Mouse (Mus musculus): ENCODE results near the gene Cnep1r1. TPM values are rescaled to one million over a fixed set of nuclear protein-coding genes. Genes with fewer than 3 reads are reported as not detected.

The Cnep1r1 gene
- polyA plus RNA-seq, 2 experiments = 18.3 to 20.8 TPM

- no peaks in the 10 kb centered on the region for H3K4me1 ChIP-seq (replicated peaks; ENCODE audit: control insufficient read depth in 2 of 2, insufficient read depth in 2 of 2, low read length in 1 of 2)
- H3K9me3 ChIP-seq (ENCODE audit: control insufficient read depth, low read length) = no peaks in the 10 kb centered on the region
- no peak for DNase-seq (ENCODE audit: low read depth in 3 of 3, low spot score in 3 of 3)
- H3K27ac ChIP-seq = no peak overlapping the region
- H3K36me3 ChIP-seq (replicated peaks; ENCODE audit: control insufficient read depth, insufficient read depth, low read depth) = no peaks in the 10 kb centered on the region
- 70% methylated on average over 4 of the region's 4 CpGs for WGBS (ENCODE audit: insufficient replicate concordance)
- no peak overlapping the region for H3K9ac ChIP-seq (replicated peaks)
- H3K4me2 ChIP-seq (ENCODE audit: low read depth) = no peak overlapping the region
- H3K4me3 ChIP-seq (ENCODE audit: insufficient read depth in 1 of 2, low read depth in 2 of 2, low read length in 2 of 2) = no peak overlapping the region
- ATAC-seq (ENCODE audit: insufficient read depth) = no peak
- no peak for TF ChIP-seq CTCF (IDR thresholded peaks at IDR 0.05; ENCODE audit: low read depth)
- no peak for TF ChIP-seq EP300 (IDR thresholded peaks at IDR 0.05; ENCODE audit: low read depth)
- no peaks in the 10 kb centered on the region for H3K27me3 ChIP-seq (ENCODE audit: control insufficient read depth, insufficient read depth, low read length)
These were observed 19.7 kb upstream of the Cnep1r1 start for GRCm38 (mm10) chr8:88098856-88099255.

GRCm38 (mm10) chr8:88099526-88099925, 19.0 kb upstream of the Cnep1r1 start:
- WGBS (ENCODE audit: insufficient replicate concordance) = 0% methylated on average over 1 of the region's 1 CpGs
- Histone ChIP-seq H3K27ac (no peak overlapping the region), H3K9me3 (ENCODE audit: control insufficient read depth, low read length) (no peaks in the 10 kb centered on the region), H3K4me1 (replicated peaks; ENCODE audit: control insufficient read depth in 2 of 2, insufficient read depth in 2 of 2, low read length in 1 of 2) (no peaks in the 10 kb centered on the region), H3K9ac (replicated peaks) (no peak overlapping the region), H3K36me3 (replicated peaks; ENCODE audit: control insufficient read depth, insufficient read depth, low read depth) (no peaks in the 10 kb centered on the region), H3K4me2 (ENCODE audit: low read depth) (no peak overlapping the region), H3K27me3 (ENCODE audit: control insufficient read depth, insufficient read depth, low read length) (no peaks in the 10 kb centered on the region), H3K4me3 (ENCODE audit: insufficient read depth in 1 of 2, low read depth in 2 of 2, low read length in 2 of 2) (no peak overlapping the region)
- ATAC-seq (ENCODE audit: insufficient read depth) = no peak
- no peak for TF ChIP-seq EP300 (IDR thresholded peaks at IDR 0.05; ENCODE audit: low read depth)
- peak; percentile 75 for TF ChIP-seq CTCF (IDR thresholded peaks at IDR 0.05; ENCODE audit: low read depth)
- peak; percentile 19 to 28 (median 20) for DNase-seq (ENCODE audit: low read depth in 3 of 3, low spot score in 3 of 3)

GRCm38 (mm10) chr8:88109241-88109640, 9.3 kb upstream of the Cnep1r1 start:
- no peak overlapping the region for H3K4me3 ChIP-seq (ENCODE audit: insufficient read depth in 1 of 2, low read depth in 2 of 2, low read length in 2 of 2)
- DNase-seq (ENCODE audit: low read depth in 3 of 3, low spot score in 3 of 3) (no peak), ATAC-seq (ENCODE audit: insufficient read depth) (no peak)
- no peak overlapping the region for H3K27ac ChIP-seq
- no peaks in the 10 kb centered on the region for H3K9me3 ChIP-seq (ENCODE audit: control insufficient read depth, low read length)
- H3K9ac ChIP-seq (replicated peaks) = no peak overlapping the region
- TF ChIP-seq EP300 (IDR thresholded peaks at IDR 0.05; ENCODE audit: low read depth) (no peak), CTCF (IDR thresholded peaks at IDR 0.05; ENCODE audit: low read depth) (no peak)
- no peaks in the 10 kb centered on the region for H3K36me3 ChIP-seq (replicated peaks; ENCODE audit: control insufficient read depth, insufficient read depth, low read depth)
- H3K27me3 ChIP-seq (ENCODE audit: control insufficient read depth, insufficient read depth, low read length) = no peaks in the 10 kb centered on the region
- H3K4me2 ChIP-seq (ENCODE audit: low read depth) = no peak overlapping the region
- H3K4me1 ChIP-seq (replicated peaks; ENCODE audit: control insufficient read depth in 2 of 2, insufficient read depth in 2 of 2, low read length in 1 of 2) = no peaks in the 10 kb centered on the region
- 67% methylated on average over 4 of the region's 4 CpGs for WGBS (ENCODE audit: insufficient replicate concordance)

DNA sequence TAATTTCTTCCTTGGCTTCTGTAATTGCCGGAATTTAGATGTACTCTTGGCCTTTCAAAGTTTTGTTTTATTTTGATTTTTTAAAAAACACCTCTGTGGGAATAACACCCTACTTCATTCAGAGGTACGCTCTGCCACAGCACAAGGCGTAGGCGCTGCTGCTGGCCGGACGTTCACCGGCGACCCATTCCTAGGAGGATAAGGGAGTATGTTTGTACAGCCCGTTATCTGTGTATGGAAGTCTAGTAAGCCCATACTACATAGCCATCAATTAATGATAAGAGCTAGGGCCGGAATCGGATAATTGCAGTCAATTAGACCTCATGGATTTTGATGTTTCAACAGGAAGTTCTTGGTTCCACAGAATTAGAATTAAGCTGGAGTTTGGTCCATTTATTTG, 507 bp downstream of the Cnep1r1 start:
- Histone ChIP-seq H3K9ac (replicated peaks) (peak overlapping the region; percentile 97), H3K4me2 (ENCODE audit: low read depth) (peak overlapping the region; percentile 84), H3K27ac (peak overlapping the region; percentile 80), H3K4me3 (ENCODE audit: insufficient read depth in 1 of 2, low read depth in 2 of 2, low read length in 2 of 2) (peak overlapping the region; percentile 83 to 96), H3K9me3 (ENCODE audit: control insufficient read depth, low read length) (no peaks in the 10 kb centered on the region), H3K4me1 (replicated peaks; ENCODE audit: control insufficient read depth in 2 of 2, insufficient read depth in 2 of 2, low read length in 1 of 2) (peaks cover 0 to 4% of the 10 kb centered on the region in 2 experiments; a peak in 3 of 4 replicates), H3K27me3 (ENCODE audit: control insufficient read depth, insufficient read depth, low read length) (no peaks in the 10 kb centered on the region), H3K36me3 (replicated peaks; ENCODE audit: control insufficient read depth, insufficient read depth, low read depth) (peaks cover 9% of the 10 kb centered on the region)
- no peak for TF ChIP-seq EP300 (IDR thresholded peaks at IDR 0.05; ENCODE audit: low read depth)
- no peak for TF ChIP-seq CTCF (IDR thresholded peaks at IDR 0.05; ENCODE audit: low read depth)
- DNase-seq (ENCODE audit: low read depth in 3 of 3, low spot score in 3 of 3) = peak; percentile 35 to 48 (median 39)
- peak; percentile 77 for ATAC-seq (ENCODE audit: insufficient read depth)
- WGBS (ENCODE audit: insufficient replicate concordance) = under 1% methylated on average over 11 of the region's 11 CpGs

GRCm38 (mm10) chr8:88124850-88125249, 6.3 kb downstream of the Cnep1r1 start:
- TF ChIP-seq EP300 (IDR thresholded peaks at IDR 0.05; ENCODE audit: low read depth) (no peak), CTCF (IDR thresholded peaks at IDR 0.05; ENCODE audit: low read depth) (no peak)
- Histone ChIP-seq H3K27ac (no peak overlapping the region), H3K4me3 (ENCODE audit: insufficient read depth in 1 of 2, low read depth in 2 of 2, low read length in 2 of 2) (no peak overlapping the region), H3K4me2 (ENCODE audit: low read depth) (peak overlapping the region; percentile 32), H3K27me3 (ENCODE audit: control insufficient read depth, insufficient read depth, low read length) (no peaks in the 10 kb centered on the region), H3K9ac (replicated peaks) (no peak overlapping the region), H3K36me3 (replicated peaks; ENCODE audit: control insufficient read depth, insufficient read depth, low read depth) (peaks cover 22% of the 10 kb centered on the region), H3K9me3 (ENCODE audit: control insufficient read depth, low read length) (no peaks in the 10 kb centered on the region), H3K4me1 (replicated peaks; ENCODE audit: control insufficient read depth in 2 of 2, insufficient read depth in 2 of 2, low read length in 1 of 2) (peaks cover 3 to 7% of the 10 kb centered on the region in 2 experiments)
- no peak for ATAC-seq (ENCODE audit: insufficient read depth)
- DNase-seq (ENCODE audit: low read depth in 3 of 3, low spot score in 3 of 3) = peak in 1 of 3 experiments; percentile 19
- WGBS (ENCODE audit: insufficient replicate concordance) = 66% methylated on average over 2 of the region's 2 CpGs
